Mouse (Mus musculus) natural killer cell, adult 2 months (primary cell): ENCODE measurements around the gene Prss46.
"Not testable (repeated sequence)": the region's sequence is repeated elsewhere in the genome, so short reads cannot be mapped to it uniquely, and the experiment has no call there.

Source experiments
- DNase-seq, 2 experiments: peaks; one replicate each; pipeline ENCODE4 v3.0.0; 2022; ENCODE audit warnings: low spot score in 2 of 2

The Prss46 gene

GRCm38 (mm10) chr9:110844206-110844605 is at the start of gene Prss46:
Gene Prss46, plus strand, starts transcription at chr9:110844506.
- DNase-seq, result no peak

- DNase-seq, result no peak
These were observed 47.3 kb upstream of the Prss46 start for GRCm38 (mm10) chr9:110797013-110797412.

GRCm38 (mm10) chr9:110797866-110798265 is 46.4 kb upstream of the Prss46 start, which contains the start of gene Prss42:
Gene Prss42, plus strand, starts transcription at chr9:110798166.
- DNase-seq, result no peak

GRCm38 (mm10) chr9:110800834-110801479 is 43.3 kb upstream of the Prss46 start:
- DNase-seq, result no peak

- peak; percentile 26 to 63 for DNase-seq
These were observed 41.0 kb upstream of the Prss46 start for GRCm38 (mm10) chr9:110803294-110803693.

- DNase-seq, result no peak
These were observed 34.3 kb upstream of the Prss46 start for GRCm38 (mm10) chr9:110810051-110810450.

- DNase-seq, result no peak
These were observed 30.5 kb upstream of the Prss46 start, which contains the start of gene Prss44 for GRCm38 (mm10) chr9:110813789-110814188. Gene Prss44, plus strand, starts transcription at chr9:110813994.

GRCm38 (mm10) chr9:110820546-110820945 is 23.8 kb upstream of the Prss46 start:
- not testable (repeated sequence) for DNase-seq

GRCm38 (mm10) chr9:110821436-110821835 is 22.9 kb upstream of the Prss46 start:
- DNase-seq, result no peak

GRCm38 (mm10) chr9:110825426-110825825 is 18.9 kb upstream of the Prss46 start:
- DNase-seq, result no peak

- no peak for DNase-seq
These were observed 18.5 kb upstream of the Prss46 start for GRCm38 (mm10) chr9:110825832-110826231.

- DNase-seq, result no peak
These were observed 17.9 kb upstream of the Prss46 start, which contains the start of gene Prss43 for GRCm38 (mm10) chr9:110826390-110826789. Gene Prss43, plus strand, starts transcription at chr9:110826690.

GRCm38 (mm10) chr9:110833021-110833420 is 11.3 kb upstream of the Prss46 start:
- DNase-seq, result no peak

GRCm38 (mm10) chr9:110834411-110834810 is 9.9 kb upstream of the Prss46 start, which contains the start of gene Prss45:
Gene Prss45, plus strand, starts transcription at chr9:110834588.
- no peak for DNase-seq

- no peak for DNase-seq
These were observed 9.3 kb upstream of the Prss46 start for GRCm38 (mm10) chr9:110834961-110835360.

GRCm38 (mm10) chr9:110836112-110836511 is 8.2 kb upstream of the Prss46 start:
- DNase-seq, result no peak

GRCm38 (mm10) chr9:110840905-110841304 is 3.4 kb upstream of the Prss46 start:
- DNase-seq, result no peak

- DNase-seq, result no peak
These were observed 2.9 kb upstream of the Prss46 start for GRCm38 (mm10) chr9:110841438-110841837.

GRCm38 (mm10) chr9:110849162-110849561 is 4.9 kb downstream of the Prss46 start:
- DNase-seq, result no peak

- DNase-seq, result no peak
These were observed 11.6 kb downstream of the Prss46 start for GRCm38 (mm10) chr9:110855903-110856302.

GRCm38 (mm10) chr9:110856920-110857319 is 12.6 kb downstream of the Prss46 start:
- no peak for DNase-seq

GRCm38 (mm10) chr9:110857781-110858472 is 13.6 kb downstream of the Prss46 start, which contains the start of gene Prss50:
Gene Prss50, plus strand, starts transcription at chr9:110857967.
- no peak for DNase-seq

GRCm38 (mm10) chr9:110858523-110858922 is 14.2 kb downstream of the Prss46 start:
- DNase-seq, result no peak
